Mouse (Mus musculus) hindlimb bud, embryonic 11.5 days (tissue): ENCODE data around the gene Gcnt4.

Source experiments
- DNase-seq: peaks from one replicate; pipeline ENCODE4 v3.0.0-alpha.2; 2012; ENCODE audit warnings: low read depth, low spot score; ENCODE audit errors: extremely low spot score

Gene Gcnt4

DNA sequence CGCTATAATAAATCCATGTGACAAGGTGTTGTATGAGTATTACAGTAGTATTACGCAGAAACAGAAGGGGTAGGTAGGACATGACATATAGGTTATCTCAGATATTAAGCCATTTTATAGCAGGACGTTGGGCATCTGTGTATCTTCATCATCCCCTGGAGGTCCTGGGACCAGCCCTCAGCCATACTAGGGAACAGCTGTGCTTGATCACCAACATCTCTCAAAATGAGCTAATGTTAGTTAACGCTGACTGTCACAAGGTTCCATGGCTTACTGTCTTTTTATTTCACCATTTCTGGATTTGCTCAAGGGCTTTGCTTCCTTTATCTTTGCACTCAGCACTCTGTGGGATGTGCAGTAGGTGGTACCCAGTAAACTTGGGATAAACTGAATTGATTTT is 21.3 kb downstream of the Gcnt4 start:
- DNase-seq, result no peak

DNA sequence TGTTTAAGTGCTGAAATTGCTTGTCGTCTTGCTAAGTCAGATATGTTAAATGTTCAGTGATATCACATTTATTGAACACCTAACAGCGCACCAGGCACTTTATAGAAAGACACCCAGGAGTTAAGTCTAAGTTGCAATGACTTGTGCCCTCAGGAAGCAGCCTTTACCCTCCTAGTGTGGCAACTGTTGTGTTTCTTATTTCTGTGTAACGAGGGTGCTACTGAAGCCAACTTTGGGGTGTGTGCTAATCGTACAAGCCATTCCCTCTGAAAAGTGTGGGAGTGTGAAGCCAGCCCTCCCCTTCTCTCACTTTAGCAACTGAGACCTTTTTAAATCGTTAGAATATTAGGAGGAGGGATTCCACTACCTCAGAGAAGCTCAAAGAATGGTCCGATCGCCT is 23.2 kb downstream of the Gcnt4 start:
- DNase-seq, result no peak

DNA sequence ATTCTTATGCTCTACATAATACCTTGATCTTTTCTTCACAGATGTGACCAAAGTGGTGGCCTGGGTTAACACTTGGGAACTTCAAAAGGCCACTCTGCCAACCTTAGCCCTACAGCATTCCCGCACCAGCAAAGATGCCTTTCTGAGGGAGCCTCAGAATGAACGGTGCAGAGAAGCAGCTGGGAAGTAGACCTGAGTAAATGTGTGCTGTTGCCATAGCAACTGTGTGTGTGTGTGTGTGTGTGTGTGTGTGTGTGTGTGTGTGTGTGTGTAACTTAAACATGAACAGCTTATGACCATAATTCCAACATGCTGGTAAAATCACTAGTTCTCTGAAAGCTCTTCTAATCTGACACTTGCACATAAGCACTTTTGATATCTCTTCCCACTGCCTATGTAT is 27.4 kb downstream of the Gcnt4 start:
- DNase-seq, result no peak

DNA sequence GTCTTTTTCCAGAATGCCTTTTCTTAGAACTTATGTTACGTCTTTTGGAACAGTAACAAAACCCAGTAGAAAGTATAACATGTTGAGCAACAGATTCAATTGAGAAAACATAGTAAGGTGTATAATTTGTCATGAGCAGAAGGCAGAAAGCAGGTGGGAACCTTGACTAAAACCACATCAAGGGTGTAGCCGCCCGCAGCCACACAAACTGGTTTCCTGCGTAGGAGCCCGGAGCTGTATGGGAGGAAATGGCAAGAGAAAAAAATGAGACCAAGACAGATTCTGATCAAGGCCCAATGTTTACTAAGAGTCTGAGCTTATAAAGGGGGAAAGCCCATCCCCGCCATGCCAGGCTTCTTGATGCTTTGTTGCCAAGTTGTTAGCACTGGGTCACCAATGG is 32.0 kb downstream of the Gcnt4 start:
- no peak for DNase-seq

DNA sequence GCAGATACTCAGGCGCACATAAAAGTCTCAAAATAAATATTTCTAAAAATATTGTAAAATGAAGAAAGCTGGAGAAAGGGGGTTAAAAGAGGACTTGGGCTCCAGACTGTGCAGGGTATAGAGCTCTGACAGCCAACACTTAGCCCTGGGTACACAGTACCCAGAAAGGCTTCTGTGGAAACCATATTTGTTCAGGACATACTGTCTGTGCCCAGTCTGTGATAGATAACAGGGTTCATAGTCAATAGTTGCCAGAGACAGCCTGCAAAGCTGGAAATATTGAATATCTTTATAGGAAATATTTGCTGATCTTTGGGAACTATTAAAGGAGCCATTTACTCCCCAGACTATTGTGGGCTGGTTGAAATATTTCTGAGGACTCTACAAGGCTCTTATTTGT is 35.5 kb downstream of the Gcnt4 start:
- DNase-seq, result no peak

DNA sequence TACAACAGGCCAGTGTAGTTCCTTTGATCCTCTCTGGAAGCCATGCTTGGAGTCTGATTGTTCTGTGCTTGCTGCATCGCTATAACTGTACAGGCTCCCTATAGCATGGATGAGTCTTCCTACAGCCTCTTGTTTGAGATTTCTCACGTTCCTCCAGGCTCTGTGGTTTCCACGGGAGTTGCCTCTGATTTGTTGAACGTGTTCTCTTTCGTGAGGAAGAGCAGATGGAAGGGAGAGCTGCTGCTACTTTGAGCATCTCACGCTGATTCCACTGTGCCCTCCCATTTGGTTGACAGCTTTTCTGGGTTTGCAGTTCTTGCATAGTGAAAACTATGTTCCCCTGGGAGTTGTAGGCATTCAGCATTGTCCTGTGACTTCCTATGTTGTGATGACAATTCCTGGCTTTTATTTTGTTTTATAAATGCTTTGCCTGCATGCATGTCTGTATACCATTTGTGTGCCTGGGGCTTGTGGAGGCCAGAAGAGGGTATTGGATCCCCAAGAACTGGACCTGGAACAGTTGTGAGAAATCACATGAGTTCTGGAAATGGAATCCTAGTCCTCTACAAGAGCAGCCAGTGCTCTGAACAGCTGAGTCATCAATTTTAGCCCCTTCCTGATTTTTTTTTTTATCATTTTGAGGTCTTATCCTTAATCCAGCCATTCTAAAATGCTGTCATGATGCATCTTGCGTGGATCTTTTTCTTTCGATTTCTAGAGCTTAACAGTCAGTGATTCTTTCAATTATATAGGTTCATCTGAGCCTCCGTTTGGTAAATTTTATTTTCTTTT is 37.1 kb downstream of the Gcnt4 start:
- DNase-seq, result no peak

DNA sequence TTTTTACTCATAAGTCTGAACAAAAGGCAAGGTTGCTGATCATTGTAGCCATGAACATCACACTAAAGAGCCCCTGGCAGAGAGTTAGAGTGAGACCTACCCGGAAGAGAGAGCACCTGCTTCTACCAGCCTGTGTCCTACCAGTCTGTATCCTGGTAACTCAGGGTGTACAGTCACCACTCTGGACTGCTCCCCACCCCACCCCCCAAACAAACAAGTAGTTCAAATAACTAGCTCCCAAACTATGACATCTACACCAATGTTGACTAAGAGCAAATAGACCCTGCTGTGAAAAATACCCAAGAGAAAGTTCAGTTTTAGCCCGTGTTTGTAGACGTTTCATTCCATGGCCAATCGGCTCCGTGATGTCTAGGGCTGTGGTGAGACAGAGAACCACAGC is 38.3 kb downstream of the Gcnt4 start:
- DNase-seq, result no peak

DNA sequence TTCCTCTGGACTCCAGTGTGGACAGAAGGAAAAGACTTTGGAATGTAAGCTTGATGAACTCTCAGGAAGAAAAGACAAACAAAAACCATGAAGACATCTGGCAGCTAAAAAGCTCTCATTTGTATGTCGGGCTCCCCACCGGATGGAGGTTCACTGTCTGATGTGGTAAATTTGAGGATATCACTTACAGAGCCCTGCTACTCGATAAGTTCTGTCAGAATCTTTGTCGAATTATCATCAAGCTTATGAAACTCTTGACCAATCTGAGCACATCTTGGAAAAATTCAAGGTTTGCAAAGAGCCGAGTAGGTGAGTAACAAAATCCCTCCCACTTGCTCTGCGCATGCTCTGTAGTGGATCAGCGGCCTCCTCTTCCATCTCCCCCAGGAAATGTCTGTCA is 40.5 kb downstream of the Gcnt4 start:
- DNase-seq, result no peak

DNA sequence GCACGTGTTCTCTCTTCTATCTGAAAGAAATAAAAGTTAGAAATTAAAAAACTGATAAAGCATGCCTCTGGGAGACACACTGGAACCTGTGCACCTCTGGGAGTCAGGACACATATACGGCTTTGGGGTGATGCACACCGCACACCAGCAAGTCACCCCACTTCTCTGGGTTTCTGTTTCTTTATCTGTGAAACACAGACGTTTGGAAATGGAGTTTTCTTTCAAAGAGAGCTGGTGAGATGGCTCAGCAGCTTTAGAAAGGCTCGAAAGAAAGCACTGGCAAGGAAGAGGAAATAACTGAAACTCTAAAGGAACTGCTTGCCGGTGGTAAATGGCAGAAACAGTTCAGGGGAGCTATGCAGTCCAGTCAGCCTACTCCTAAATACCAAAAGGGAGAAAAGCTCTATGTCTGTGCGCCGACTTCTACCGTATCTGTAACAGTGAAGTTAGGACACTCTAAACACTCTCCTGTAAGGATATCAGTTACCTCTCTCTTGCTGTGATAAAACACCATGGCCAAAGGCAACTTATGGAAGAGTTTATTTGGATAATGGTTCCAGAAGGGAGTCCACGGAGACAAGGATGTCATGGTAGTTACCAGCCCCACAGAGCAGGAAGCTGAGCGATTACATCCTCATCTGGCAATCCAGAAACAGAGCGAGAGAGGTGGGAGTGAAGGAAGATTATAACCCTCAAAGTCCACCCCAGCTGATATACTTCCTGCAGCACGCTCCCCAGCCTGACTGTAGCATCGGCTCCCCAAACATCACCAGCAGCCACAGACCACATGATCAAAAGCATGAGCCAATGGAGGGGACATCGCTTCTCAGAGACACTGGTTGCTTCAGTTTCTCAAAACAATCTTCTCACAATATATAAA is 42.0 kb downstream of the Gcnt4 start:
- DNase-seq, result no peak

DNA sequence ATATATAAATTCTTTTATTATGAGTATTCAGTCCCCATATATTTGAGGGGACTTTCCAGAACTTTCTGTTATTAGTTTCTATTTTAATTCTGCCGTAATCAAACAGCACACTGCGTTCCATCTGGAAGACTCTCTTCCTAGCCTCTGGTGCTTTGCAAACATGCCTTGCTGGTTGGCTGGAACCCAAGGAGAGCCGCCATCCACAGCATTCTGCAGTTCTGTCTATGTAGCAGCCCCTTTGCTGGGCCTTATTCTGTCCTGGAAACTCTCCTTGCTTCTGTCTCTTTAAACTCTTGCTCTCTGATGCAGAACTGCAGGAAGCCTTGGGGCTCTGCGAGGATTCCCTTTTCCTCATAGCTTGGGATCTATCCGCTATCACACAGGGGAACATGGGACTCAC is 42.6 kb downstream of the Gcnt4 start:
- no peak for DNase-seq

DNA sequence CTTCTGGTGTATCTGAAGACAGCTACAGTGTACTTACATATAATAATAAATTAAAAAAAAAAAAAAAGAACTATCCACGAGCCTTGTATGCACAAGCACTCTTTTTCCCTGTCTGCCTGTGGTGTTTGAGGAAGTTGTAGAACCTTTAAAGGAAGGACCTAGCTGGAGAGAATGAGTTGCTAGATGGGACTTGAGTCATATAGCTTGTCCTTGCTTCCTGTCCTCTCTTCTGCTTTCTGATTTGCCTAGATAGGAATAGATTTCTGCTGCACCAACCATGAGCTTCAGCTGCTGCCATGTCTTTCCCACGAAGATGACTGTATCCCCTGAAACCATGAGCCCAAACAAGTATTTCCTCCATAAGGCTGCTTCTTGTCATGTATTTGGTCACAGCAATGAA is 43.3 kb downstream of the Gcnt4 start:
- no peak for DNase-seq

DNA sequence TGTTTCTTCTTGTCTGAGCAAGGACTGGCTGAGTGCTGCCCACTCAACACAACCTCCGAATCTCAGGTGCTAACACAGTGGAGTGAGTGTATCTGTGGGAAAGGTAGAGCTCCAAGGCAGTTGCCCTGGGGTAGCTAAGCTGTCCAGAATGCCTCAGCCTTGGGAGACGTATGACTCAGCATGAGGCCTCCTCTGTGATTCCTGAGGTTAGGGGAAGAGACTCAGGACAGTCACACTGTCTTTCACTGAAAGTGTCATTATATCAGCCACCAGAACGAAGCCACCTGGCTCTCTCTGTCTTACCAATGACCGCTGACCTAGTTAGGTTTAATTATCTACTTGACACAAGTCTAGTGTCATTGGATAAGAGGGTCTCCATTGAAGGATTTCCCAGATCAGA is 46.6 kb downstream of the Gcnt4 start:
- no peak for DNase-seq

DNA sequence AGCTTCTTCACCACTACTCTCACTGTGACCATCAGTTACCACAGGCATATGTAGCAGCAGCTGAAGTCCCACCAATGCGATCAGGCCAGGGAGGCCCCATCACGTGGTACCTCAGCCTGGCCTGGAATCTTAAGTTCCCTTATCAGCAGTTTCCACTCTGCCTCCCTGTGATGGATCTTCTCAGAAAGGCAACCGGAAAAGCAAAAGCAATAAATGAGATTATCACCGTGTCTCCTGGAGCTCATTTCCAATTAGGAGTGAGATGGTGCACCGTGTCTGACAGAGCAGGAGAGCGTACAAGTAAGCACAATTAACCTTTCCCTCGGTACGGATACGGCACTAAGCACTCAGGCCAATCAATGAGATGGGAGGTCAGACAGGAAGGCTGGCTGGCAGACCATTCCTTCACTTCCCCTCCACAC is 47.4 kb downstream of the Gcnt4 start:
- DNase-seq, result no peak

DNA sequence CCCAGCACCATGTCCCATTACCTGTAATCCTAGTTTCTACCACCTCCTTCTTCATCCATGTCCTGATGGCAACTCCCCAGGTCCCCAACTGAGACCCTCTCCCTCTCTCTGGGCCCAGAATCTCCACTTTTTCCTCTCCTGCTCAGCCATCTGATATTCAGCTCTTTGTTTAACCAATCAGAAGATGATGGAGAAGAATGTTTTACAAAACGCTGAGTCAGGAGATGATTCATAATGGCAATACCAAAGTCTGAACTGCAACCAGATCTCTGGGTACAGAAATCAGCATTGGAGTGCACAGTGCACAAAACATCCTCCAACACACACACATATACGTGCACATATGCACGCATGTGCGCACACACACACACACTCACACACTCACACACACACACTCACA is 48.8 kb downstream of the Gcnt4 start:
- DNase-seq, result no peak

DNA sequence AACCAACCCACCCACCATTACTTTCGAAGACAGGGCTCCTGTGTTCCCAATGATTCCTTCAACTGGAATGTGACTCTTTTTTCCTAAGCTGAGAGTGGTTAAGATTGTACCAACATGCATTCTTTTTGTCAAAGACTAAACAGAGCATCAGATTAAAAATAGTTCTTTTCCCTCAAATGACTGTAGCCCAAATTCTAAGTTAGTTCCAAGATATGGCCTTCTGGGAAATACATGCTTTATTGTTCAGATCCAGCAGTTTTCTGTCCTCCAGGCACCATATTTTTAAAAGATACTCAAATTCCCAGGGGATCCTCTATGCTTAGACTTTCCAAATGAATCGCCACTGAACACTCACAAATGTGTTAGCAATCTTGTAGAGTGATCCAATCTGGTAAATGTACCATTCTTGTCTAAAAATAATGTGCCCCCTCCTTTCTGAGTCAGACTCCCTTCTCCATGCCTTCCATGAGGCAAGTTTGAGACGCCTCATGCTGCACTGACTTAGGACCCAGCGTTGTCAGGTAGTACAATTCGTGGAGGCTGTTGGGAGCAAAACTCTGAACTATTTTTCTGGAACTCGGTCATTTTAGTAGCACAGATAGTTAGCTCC is 52.6 kb downstream of the Gcnt4 start:
- DNase-seq, result no peak

DNA sequence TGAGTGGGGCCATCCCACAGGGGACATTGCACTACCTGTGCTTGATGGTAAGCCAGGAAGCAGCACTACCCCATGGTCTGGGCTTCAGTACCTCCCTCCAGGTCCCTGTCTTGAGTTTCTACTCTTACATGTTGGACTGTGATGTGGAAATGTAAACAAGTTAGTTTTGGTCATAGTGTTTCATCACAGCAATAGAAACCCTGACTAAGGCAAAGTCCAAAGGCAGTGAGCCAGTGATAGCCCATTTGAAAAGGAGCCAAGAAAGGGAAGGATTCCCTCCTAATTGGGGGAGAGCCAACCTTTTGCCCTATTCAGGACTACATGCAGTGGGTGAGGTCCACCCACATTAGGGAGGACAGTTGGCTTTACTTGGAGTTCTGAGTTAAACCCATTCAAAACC is 56.1 kb downstream of the Gcnt4 start:
- DNase-seq, result no peak

DNA sequence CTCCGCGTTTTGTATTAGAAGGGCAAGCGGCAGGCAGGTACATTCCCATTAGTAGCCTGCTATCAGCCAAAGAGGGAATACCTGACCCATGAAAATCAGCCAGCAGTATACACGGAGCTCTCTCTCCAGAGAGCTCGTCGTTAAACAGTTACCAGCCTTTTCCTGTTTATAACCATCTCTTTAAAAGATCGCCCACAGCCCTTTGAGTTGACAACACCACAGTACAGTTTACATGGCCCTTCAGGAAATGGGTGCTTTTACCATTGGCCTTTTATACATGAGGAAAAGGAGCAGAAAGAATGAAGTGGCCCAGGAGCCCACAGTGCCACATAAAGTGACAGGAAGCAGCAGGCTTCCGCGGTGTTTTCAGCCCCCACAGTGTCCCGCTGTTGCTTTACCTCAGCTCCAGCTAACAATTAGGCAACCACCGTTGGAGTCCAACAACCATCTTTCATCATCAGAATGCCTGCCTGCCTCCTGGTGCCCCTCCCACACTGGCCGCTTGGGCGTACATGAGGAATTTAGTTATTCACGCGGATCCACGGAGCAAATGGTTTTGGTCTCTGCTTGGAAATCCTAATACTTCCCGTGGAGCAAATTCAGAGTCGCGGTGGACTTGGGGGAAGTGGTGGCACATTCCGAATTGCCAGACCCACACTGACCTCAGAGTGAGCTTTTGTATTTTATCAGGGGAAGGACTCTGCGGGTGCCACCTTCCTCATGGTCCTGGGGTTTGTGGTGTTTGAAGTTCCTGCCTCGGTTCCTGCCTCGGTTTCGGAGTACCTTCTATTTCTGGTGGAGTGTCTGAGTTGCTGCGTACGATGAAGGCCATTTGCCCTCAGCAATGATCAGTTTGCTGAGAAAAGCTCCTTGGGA is 59.0 kb downstream of the Gcnt4 start:
- no peak for DNase-seq

DNA sequence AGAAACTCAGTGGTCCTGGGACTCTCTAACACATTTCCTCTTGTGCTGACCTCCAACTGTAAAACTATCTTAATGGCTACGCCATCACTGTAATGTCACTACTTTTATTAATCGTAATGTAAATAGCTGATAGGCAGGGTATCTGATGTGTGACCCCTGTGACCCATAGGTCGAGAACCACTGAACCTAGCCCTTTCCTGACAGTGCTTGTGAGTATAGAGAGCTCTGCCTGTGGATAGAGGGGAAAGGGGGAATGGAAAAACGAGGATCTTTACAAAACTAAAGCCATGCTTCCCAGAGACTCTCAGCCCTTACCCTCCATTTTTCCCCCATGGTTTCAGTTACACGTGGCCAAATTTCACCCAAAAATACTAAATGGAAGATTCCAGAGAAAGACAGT is 60.2 kb downstream of the Gcnt4 start:
- no peak for DNase-seq

DNA sequence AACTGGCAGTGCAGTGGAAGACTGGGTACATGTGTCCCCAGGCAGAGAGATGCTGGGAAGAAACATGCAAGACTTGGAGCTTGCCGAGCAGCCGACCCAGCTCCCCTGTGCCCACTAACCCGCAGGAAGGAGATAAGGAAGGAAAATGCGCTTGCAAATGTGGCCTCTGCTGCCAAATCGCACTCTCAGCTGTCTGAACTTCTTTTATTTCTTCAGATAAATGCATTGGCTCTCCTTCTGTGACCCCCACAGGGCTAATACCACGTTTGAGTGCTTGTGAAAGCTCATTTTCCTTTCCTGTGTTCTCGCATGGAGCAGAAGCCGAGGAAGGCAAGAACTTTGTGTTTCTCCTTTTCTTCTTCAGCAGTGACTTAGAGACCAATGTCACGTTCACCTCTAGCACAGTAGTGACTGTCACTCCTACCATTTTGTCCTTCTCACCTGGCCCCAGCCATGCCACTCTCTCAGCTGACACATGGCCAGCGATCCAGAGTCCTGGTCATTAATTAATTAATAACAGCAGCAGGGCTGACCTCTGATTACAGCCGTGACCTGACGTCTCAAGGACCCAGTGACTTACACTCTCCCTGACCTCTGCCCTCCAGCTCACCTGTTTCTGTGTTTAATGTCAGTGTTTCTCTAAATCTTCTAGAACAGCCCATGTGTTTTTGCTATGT is 61.2 kb downstream of the Gcnt4 start:
- DNase-seq, result no peak

DNA sequence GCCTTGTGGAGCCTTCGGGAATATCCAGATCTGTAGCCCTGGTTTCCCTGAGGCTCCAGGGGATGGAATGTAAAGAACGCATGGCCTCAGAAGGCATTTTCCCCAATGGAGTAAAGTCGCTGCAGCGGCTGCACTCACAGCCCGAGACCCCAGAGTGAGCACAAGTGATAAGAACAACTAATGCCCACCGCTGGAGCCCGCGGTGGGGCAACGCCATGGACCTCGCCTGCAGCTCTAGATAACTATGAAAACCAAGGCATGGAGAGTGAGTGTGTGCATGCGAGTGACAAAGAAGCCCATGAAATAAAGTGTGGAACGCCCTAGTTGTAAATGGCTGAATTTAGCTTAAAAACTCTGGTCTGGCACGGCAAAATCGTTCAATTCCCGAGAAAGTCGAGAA is 64.6 kb downstream of the Gcnt4 start:
- DNase-seq, result no peak
